Mouse (Mus musculus) intestine, embryonic 16.5 days (tissue): ENCODE results near the gene Efcc1. TPM values are rescaled to one million over a fixed set of nuclear protein-coding genes. Genes with fewer than 3 reads are reported as not detected.

Experiments
- ATAC-seq: fragments of 200-750 bp; cut with Nextera tagmentation; 2 replicates; pipeline ENCODE4 v1.8.0; 2017; ENCODE audit warnings: moderate TSS enrichment, moderate library complexity
- H3K27ac ChIP-seq: fragments of 300-500 bp; sonication (generic); 2 replicates; pipeline ENCODE4 v1.5.1; 2014; ENCODE audit warnings: mild to moderate bottlenecking, low read length
- H3K27me3 ChIP-seq: fragments of 300-500 bp; sonication (generic); replicated peaks from 2 replicates; pipeline ENCODE4 v1.6.1; 2014; ENCODE audit warnings: low read length, control low read depth, mixed read lengths; ENCODE audit not compliant: control insufficient read depth, insufficient read depth
- H3K36me3 ChIP-seq: fragments of 300-500 bp; sonication (generic); 2 replicates; pipeline ENCODE4 v1.6.1; 2014; ENCODE audit warnings: low read length, control low read depth; ENCODE audit not compliant: control insufficient read depth, insufficient read depth
- H3K4me1 ChIP-seq: fragments of 300-500 bp; sonication (generic); 2 replicates; pipeline ENCODE4 v1.6.1; 2014; ENCODE audit warnings: low read length, control low read depth, mixed read lengths; ENCODE audit not compliant: control insufficient read depth, insufficient read depth
- H3K4me2 ChIP-seq: fragments of 300-500 bp; sonication (generic); 2 replicates; pipeline ENCODE4 v1.6.1; 2014; ENCODE audit warnings: low read depth, low read length, control low read depth
- H3K4me3 ChIP-seq: fragments of 300-500 bp; sonication (generic); 2 replicates; pipeline ENCODE4 v1.5.1; 2014; ENCODE audit warnings: mild to moderate bottlenecking, low read length
- H3K9ac ChIP-seq: fragments of 300-500 bp; sonication (generic); 2 replicates; pipeline ENCODE4 v1.6.1; 2014; ENCODE audit warnings: low read depth, low read length
- H3K9me3 ChIP-seq: fragments of 300-500 bp; sonication (generic); 2 replicates; pipeline ENCODE4 v1.6.1; 2016; ENCODE audit warnings: low read length, control low read depth; ENCODE audit not compliant: control insufficient read depth
- WGBS: fragments of 180-500 bp; shearing (Covaris S2); extraction: QIAGEN DNeasy Blood & Tissue Kit; methylation state at CpG from one replicate; pipeline ENCODE4 v1.1.7; 2014; 5-methylcytosine and 5-hydroxymethylcytosine counted together
- polyA plus RNA-seq: library from polyadenylated mRNA; unstranded; fragments of >200 nt; fragmentation: Nextera tagmentation; extraction: Ambion mirVana; gene quantifications from 2 replicates; pipeline ENCODE4 v1.2.1, GENCODE M21; 2015

Gene Efcc1
- polyA plus RNA-seq, 1 experiment from 2014 or later, result 0.73 TPM

- Histone ChIP-seq H3K4me1 (no peaks in the 10 kb centered on the region), H3K4me2 (no peak overlapping the region), H3K36me3 (no peaks in the 10 kb centered on the region), H3K4me3 (no peak overlapping the region), H3K27ac (no peak overlapping the region), H3K9me3 (no peaks in the 10 kb centered on the region), H3K27me3 (no peaks in the 10 kb centered on the region), H3K9ac (no peak overlapping the region)
- no peak; the same call in 1 of the 2 replicates for ATAC-seq
These were observed 9.8 kb downstream of the Efcc1 start for GRCm38 (mm10) chr6:87740496-87740895.

DNA sequence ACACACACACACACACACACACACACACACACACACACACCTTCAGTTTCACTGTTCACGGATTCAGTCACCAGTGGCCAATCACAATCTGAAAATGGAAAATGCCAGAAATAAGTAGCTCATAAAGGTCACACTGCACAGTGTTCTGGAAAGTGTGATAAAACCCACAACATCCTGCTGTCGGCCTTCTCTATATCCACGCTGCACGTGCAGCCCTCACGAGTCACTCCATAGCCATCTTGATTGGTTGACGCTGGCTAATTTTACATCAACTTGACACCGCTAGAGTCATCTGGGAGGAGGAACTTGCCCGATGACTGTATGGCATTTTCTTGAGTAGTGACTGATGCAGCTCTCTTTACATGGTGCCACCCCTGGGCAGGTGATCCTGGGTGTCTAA is 11.3 kb downstream of the Efcc1 start:
- H3K27me3 ChIP-seq, result no peaks in the 10 kb centered on the region
- WGBS, result 83% methylated on average over 8 of the region's 8 CpGs
- H3K9ac ChIP-seq, result no peak overlapping the region
- H3K27ac ChIP-seq, result no peak overlapping the region
- H3K4me2 ChIP-seq, result no peak overlapping the region
- no peak overlapping the region for H3K4me3 ChIP-seq
- no peaks in the 10 kb centered on the region for H3K36me3 ChIP-seq
- H3K4me1 ChIP-seq, result 0 out of 2 replicates have a peak, but pooled peaks cover 6% of the 10 kb centered on the region
- ATAC-seq, result no peak
- no peaks in the 10 kb centered on the region for H3K9me3 ChIP-seq

GRCm38 (mm10) chr6:87742804-87743203 is 12.1 kb downstream of the Efcc1 start:
- Histone ChIP-seq H3K36me3 (no peaks in the 10 kb centered on the region), H3K9me3 (no peaks in the 10 kb centered on the region), H3K4me3 (no peak overlapping the region), H3K27ac (no peak overlapping the region), H3K9ac (no peak overlapping the region), H3K4me2 (no peak overlapping the region), H3K4me1 (0 out of 2 replicates have a peak, but pooled peaks cover 6% of the 10 kb centered on the region), H3K27me3 (no peaks in the 10 kb centered on the region)
- WGBS, result 80% methylated on average over 5 of the region's 5 CpGs
- ATAC-seq, result no peak

- Histone ChIP-seq H3K9me3 (no peaks in the 10 kb centered on the region), H3K27ac (no peak overlapping the region), H3K4me2 (no peak overlapping the region), H3K4me3 (no peak overlapping the region), H3K9ac (no peak overlapping the region), H3K36me3 (no peaks in the 10 kb centered on the region), H3K27me3 (no peaks in the 10 kb centered on the region), H3K4me1 (0 out of 2 replicates have a peak, but pooled peaks cover 6% of the 10 kb centered on the region)
- ATAC-seq, result no peak
- WGBS, result 77% methylated on average over 5 of the region's 5 CpGs
These were observed 12.6 kb downstream of the Efcc1 start for GRCm38 (mm10) chr6:87743281-87743680.

DNA sequence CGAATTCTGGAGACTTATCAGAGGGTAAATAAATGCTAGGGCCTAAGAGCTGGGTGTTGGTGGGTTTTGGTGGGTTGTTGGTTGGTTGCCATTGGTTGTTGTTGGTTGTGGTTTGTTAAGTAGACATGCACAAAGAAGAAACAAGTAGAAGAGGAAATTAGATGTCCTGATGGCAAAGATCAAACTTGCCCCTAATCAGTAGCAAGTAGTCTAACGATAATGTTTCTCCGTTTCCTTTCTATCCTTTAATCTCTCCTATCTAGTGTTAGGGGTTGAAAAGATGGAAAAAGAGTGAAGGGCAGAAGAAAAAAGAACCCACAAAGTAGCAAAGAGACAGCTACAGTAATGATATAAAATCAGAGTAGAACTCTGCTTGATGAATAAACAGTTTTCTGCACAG is 14.0 kb downstream of the Efcc1 start:
- H3K4me2 ChIP-seq, result no peak overlapping the region
- H3K9ac ChIP-seq, result no peak overlapping the region
- H3K27me3 ChIP-seq, result no peaks in the 10 kb centered on the region
- no peak overlapping the region for H3K4me3 ChIP-seq
- H3K27ac ChIP-seq, result no peak overlapping the region
- 89% methylated on average over 3 of the region's 3 CpGs for WGBS
- H3K9me3 ChIP-seq, result no peaks in the 10 kb centered on the region
- 0 out of 2 replicates have a peak, but pooled peaks cover 6% of the 10 kb centered on the region for H3K4me1 ChIP-seq
- no peak for ATAC-seq
- H3K36me3 ChIP-seq, result no peaks in the 10 kb centered on the region

GRCm38 (mm10) chr6:87745301-87745700 is 14.6 kb downstream of the Efcc1 start:
- no peak for ATAC-seq
- H3K27me3 ChIP-seq, result no peaks in the 10 kb centered on the region
- H3K4me2 ChIP-seq, result no peak overlapping the region
- 39% methylated on average over 1 of the region's 1 CpGs for WGBS
- 0 out of 2 replicates have a peak, but pooled peaks cover 6% of the 10 kb centered on the region for H3K4me1 ChIP-seq
- no peak overlapping the region for H3K4me3 ChIP-seq
- H3K27ac ChIP-seq, result no peak overlapping the region
- no peak overlapping the region for H3K9ac ChIP-seq
- H3K36me3 ChIP-seq, result no peaks in the 10 kb centered on the region
- H3K9me3 ChIP-seq, result no peaks in the 10 kb centered on the region

- Histone ChIP-seq H3K36me3 (no peaks in the 10 kb centered on the region), H3K9ac (no peak overlapping the region), H3K4me2 (no peak overlapping the region), H3K4me1 (0 out of 2 replicates have a peak, but pooled peaks cover 6% of the 10 kb centered on the region), H3K4me3 (no peak overlapping the region), H3K27ac (no peak overlapping the region), H3K9me3 (no peaks in the 10 kb centered on the region), H3K27me3 (no peaks in the 10 kb centered on the region)
- 52% methylated on average over 3 of the region's 3 CpGs for WGBS
- ATAC-seq, result no peak
These were observed 15.4 kb downstream of the Efcc1 start for GRCm38 (mm10) chr6:87746059-87746458.

- Histone ChIP-seq H3K36me3 (no peaks in the 10 kb centered on the region), H3K4me1 (0 out of 2 replicates have a peak, but pooled peaks cover 6% of the 10 kb centered on the region), H3K9ac (no peak overlapping the region), H3K27ac (no peak overlapping the region), H3K4me2 (no peak overlapping the region), H3K9me3 (no peaks in the 10 kb centered on the region), H3K4me3 (no peak overlapping the region), H3K27me3 (no peaks in the 10 kb centered on the region)
- 65% methylated on average over 2 of the region's 2 CpGs for WGBS
- ATAC-seq, result no peak
These were observed 16.2 kb downstream of the Efcc1 start for GRCm38 (mm10) chr6:87746849-87747248.

- H3K4me2 ChIP-seq, result no peak overlapping the region
- WGBS, result 80% methylated on average over 2 of the region's 2 CpGs
- no peak overlapping the region for H3K9ac ChIP-seq
- no peak overlapping the region for H3K27ac ChIP-seq
- no peak overlapping the region for H3K4me3 ChIP-seq
- 0 out of 2 replicates have a peak, but pooled peaks cover 6% of the 10 kb centered on the region for H3K4me1 ChIP-seq
- H3K9me3 ChIP-seq, result no peaks in the 10 kb centered on the region
- H3K36me3 ChIP-seq, result no peaks in the 10 kb centered on the region
- no peaks in the 10 kb centered on the region for H3K27me3 ChIP-seq
- no peak for ATAC-seq
These were observed 17.4 kb downstream of the Efcc1 start for GRCm38 (mm10) chr6:87748078-87748477.

DNA sequence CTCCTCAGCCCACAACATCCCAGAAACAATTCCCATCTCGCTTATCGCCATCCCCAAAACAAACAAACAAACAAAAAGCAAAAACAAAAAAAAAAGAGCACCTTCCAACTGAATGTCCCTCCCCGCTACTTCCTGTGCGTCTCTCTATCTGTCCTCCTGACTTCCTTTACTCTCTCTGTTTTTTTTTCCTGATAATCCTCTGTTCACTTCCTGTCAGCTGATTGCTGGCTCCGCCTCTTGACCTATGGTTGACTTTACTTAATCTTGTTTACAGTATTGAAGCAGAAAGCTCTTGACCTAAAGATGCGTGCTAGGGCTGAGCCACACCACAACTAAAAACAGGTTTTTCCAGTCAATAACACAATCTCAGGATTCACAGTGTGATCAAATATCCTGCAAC is 17.9 kb downstream of the Efcc1 start:
- Histone ChIP-seq H3K9me3 (no peaks in the 10 kb centered on the region), H3K36me3 (no peaks in the 10 kb centered on the region), H3K27me3 (no peaks in the 10 kb centered on the region), H3K4me2 (no peak overlapping the region), H3K4me3 (no peak overlapping the region), H3K4me1 (0 out of 2 replicates have a peak, but pooled peaks cover 6% of the 10 kb centered on the region), H3K27ac (no peak overlapping the region), H3K9ac (no peak overlapping the region)
- ATAC-seq, result no peak
- WGBS, result 87% methylated on average over 6 of the region's 6 CpGs
